Mouse (Mus musculus): Measurements from ENCODE around the gene Ampd3.

DNA sequence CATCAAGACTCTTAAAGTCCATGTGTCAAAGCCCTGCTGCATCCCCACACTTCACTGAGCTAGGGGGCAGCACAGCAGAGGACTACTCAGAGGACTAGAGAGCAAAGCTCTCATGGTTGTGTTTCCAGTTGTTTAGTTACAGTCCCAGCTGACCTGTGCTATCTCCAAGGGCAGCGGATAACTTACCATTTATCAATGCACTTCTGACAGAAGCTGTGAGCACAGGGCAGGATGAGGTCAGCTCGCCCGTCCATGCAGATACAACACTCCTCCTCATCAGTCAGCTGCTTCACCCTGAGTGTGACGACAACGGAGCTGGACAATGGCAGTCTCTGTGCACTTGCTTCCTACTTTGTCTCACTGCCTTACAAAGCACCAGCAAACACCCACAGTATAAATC, 53.1 kb downstream of the Ampd3 start:
- TF ChIP-seq GATA1 (IDR thresholded peaks at IDR 0.05; ENCODE audit: borderline replicate concordance, low read length): no peak
- no peak for TF ChIP-seq FLI1 (IDR thresholded peaks at IDR 0.05; ENCODE audit: low read length)
